Mouse (Mus musculus) lung, embryonic 16.5 days (tissue): ENCODE measurements around the gene Rce1. TPM values are rescaled to one million over a fixed set of nuclear protein-coding genes. Genes with fewer than 3 reads are reported as not detected.
A peak's percentile ranks its signal among the peaks of the same experiment; 100 is the strongest.

Experiments
- ATAC-seq: fragments of 200-750 bp; cut with Nextera tagmentation; 2 replicates; pipeline ENCODE4 v1.8.0; 2017; ENCODE audit warnings: low read depth, mild to moderate bottlenecking, moderate library complexity
- H3K27ac ChIP-seq: fragments of 300-500 bp; sonication (generic); 2 replicates; pipeline ENCODE4 v1.5.1; 2014; ENCODE audit warnings: mild to moderate bottlenecking, control low read depth, low read length
- H3K27me3 ChIP-seq: fragments of 300-500 bp; sonication (generic); 2 replicates; pipeline ENCODE4 v1.6.1; 2014; ENCODE audit warnings: low read depth, low read length, mixed read lengths; ENCODE audit not compliant: control insufficient read depth, insufficient read depth
- H3K36me3 ChIP-seq: fragments of 300-500 bp; sonication (generic); 2 replicates; pipeline ENCODE4 v1.6.1; 2014; ENCODE audit warnings: low read length; ENCODE audit not compliant: control insufficient read depth, insufficient read depth
- H3K4me1 ChIP-seq: fragments of 300-500 bp; sonication (generic); replicated peaks from 2 replicates; pipeline ENCODE4 v1.6.1; 2014; ENCODE audit warnings: low read length, mixed read lengths; ENCODE audit not compliant: control insufficient read depth, insufficient read depth
- H3K4me2 ChIP-seq: fragments of 300-500 bp; sonication (generic); 2 replicates; pipeline ENCODE4 v1.6.1; 2014; ENCODE audit warnings: low read depth, low read length, control low read depth
- H3K4me3 ChIP-seq: fragments of 300-500 bp; sonication (generic); 2 replicates; pipeline ENCODE4 v1.5.1; 2014; ENCODE audit warnings: mild to moderate bottlenecking, low read length, control low read depth
- H3K9ac ChIP-seq: fragments of 300-500 bp; sonication (generic); 2 replicates; pipeline ENCODE4 v1.6.1; 2014; ENCODE audit warnings: low read length, control low read depth
- H3K9me3 ChIP-seq: fragments of 300-500 bp; sonication (generic); 2 replicates; pipeline ENCODE4 v1.6.1; 2016; ENCODE audit warnings: low read length; ENCODE audit not compliant: control insufficient read depth
- WGBS: fragments of 180-500 bp; shearing (Covaris S2); extraction: QIAGEN DNeasy Blood & Tissue Kit; methylation state at CpG from one replicate; pipeline ENCODE4 v1.1.7; 2014; 5-methylcytosine and 5-hydroxymethylcytosine counted together
- polyA plus RNA-seq: library from polyadenylated mRNA; unstranded; fragments of >200 nt; fragmentation: Nextera tagmentation; extraction: Ambion mirVana; gene quantifications from 2 replicates; pipeline ENCODE4 v1.2.1, GENCODE M21; 2015

Rce1 gene
- polyA plus RNA-seq, 1 experiment from 2014 or later, result 68.3 TPM

DNA sequence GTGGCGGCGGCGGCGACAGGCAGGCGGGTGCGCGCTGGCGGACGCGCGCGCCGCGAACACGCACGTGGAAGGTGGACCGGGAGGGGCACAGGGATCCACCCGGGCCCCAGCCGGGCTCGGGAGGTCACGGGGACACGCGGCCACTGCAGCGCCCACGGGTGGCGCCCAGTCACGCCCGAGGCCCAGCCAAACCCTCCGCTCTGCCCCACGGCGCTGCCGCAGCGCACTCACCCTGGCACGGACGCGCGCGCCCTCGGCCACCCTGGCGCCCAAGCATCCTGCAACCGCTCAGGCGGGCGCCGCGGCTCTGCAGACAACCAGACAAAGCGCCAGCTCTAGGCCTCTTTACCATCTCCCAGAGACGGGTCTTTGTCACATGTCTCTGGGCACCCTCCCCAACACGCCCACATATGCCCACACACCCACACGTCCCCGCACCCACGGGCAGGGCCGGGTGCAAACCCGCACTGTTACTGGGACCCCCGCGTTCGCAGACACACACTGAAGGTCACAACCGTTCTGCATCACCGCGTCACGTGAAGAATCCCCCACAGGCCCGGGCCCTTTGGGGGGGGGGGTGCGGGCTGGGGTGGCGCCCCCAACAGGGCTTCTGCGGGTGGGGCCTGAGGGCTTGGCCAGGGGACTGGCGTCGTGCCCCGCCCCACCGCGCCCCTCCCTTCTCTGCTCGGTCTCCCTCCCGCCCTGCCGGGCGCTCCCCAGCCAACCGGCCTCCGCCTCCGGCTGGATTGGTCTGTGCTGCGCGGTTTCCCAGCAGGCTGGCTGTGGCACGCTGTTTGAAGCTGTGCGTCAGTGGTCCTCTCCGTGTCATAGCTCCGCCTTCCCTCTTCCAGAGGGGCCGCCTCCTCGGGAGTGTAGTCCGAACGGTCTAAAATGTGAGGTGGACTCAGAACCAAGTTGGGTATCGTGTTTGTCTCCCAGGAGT is 10.0 kb downstream of the Rce1 start, which contains the start of gene Lrfn4:
Gene Lrfn4 (minus strand): TSS at position 517 of the 943 bp plus-strand sequence.
- peak; percentile 97 for ATAC-seq
- no peaks in the 10 kb centered on the region for H3K27me3 ChIP-seq
- peak within 1 kb of the TSS; percentile 93 for H3K27ac ChIP-seq
- H3K4me1 ChIP-seq, result peaks cover 20% of the 10 kb centered on the region
- H3K9me3 ChIP-seq, result no peaks in the 10 kb centered on the region
- peak within 1 kb of the TSS; percentile 90 for H3K4me3 ChIP-seq
- H3K4me2 ChIP-seq, result peak within 1 kb of the TSS; percentile 86
- peaks cover 22% of the 10 kb centered on the region for H3K36me3 ChIP-seq
- 1% methylated on average over 62 of the region's 87 CpGs for WGBS
- peak within 1 kb of the TSS; percentile 95 for H3K9ac ChIP-seq

DNA sequence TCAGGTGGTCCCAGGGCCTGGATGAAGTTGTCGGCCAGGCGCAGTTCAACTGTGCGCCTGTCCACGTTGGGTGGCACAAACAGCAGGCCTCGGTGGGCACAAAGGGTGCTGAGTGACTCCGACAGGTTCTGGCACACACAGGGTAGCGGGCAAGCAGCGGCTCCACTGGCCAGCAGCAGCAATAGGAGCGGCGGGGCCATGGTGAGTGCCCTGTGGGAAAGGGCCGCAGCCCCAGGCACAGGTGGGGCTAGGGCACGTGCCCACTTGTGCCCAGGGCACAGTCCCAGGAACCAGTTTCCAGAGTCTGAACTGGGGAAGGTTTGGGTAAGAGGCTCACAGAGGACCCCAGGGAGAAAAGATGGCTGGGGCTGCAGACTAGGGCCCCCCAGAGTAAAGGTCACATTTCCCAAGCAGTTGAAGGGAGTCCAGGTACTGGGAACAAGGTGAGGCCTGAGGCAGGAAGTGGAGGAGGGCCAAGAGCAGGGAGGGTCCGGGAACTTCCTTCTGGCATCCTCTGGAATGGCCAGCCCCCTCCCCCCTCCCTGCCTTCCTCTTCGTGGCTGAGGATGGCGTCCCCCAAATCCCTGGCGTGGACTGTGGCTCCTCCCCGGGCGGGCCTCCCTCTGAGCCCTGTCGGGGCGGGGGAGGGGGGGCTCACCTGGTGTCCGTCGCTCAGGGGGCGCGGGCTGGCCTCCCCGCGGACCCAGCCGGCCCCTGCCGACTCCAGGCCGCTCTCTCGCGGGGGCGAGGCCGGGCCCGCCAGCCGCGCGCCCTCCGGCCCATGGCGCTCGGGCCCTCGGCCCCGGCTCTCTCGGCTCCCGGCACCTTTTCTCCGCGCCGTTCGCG is 10.9 kb downstream of the Rce1 start:
- H3K27me3 ChIP-seq, result no peaks in the 10 kb centered on the region

DNA sequence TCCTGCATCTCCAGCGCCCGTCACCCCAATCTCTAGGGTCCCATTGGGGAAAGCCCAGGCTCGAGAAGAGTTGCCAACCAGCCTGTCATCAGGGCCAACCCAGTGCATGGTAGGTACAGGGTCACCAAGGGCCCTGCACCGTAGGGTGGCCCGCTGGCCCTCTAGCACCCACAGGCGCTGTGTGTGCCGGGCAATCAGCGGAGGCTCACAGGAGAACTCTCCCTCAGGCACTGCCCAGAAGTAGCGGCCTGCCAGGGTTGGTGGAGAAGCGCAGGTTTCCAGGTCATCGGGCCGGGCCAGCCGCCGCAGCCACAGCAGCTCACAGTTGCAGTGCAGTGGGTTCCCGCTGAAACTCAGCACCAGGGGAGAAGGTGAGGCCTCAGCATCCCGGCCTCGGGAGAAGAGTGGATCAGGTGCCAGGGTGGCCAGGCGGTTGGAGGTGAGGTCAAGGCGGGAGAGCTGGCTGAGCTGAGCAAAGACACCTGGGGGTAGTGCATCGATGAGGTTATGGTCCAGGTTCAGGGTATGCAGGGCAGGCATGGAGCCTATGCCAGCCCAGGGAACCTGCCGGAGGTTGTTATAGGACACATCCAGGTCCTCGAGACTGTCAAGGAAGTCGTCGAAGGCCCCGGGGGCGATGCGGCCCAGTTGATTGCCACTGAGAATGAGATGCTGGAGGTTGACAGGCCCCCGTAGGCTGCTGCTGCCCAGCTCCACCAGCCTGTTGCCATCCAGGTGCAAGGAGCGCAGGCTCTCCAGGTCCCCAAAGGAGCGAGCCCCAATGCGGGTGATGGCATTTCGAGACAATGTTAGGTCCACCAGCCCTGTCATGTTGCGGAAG is 11.8 kb downstream of the Rce1 start:
- H3K27me3 ChIP-seq, result no peaks in the 10 kb centered on the region
- no peaks in the 10 kb centered on the region for H3K9me3 ChIP-seq
- H3K36me3 ChIP-seq, result peaks cover 22% of the 10 kb centered on the region
- peaks cover 20% of the 10 kb centered on the region for H3K4me1 ChIP-seq
- H3K4me3 ChIP-seq, result peak overlapping the region; percentile 90
- 81% methylated on average over 33 of the region's 33 CpGs for WGBS
- peak overlapping the region; percentile 95 for H3K9ac ChIP-seq
- ATAC-seq, result no peak
- H3K4me2 ChIP-seq, result peak overlapping the region; percentile 86
- peak overlapping the region; percentile 93; the same call in 1 of the 2 replicates for H3K27ac ChIP-seq

More for the DNA sequence above, 10.9 kb downstream of the Rce1 start:
- WGBS, result 19% methylated on average over 37 of the region's 49 CpGs
- Histone ChIP-seq H3K36me3 (peaks cover 22% of the 10 kb centered on the region), H3K4me2 (peak overlapping the region; percentile 86), H3K27ac (peak overlapping the region; percentile 93), H3K4me3 (peak overlapping the region; percentile 90), H3K9me3 (no peaks in the 10 kb centered on the region), H3K9ac (peak overlapping the region; percentile 95), H3K4me1 (peaks cover 20% of the 10 kb centered on the region)
- ATAC-seq, result peak; percentile 16; the same call in 1 of the 2 replicates

DNA sequence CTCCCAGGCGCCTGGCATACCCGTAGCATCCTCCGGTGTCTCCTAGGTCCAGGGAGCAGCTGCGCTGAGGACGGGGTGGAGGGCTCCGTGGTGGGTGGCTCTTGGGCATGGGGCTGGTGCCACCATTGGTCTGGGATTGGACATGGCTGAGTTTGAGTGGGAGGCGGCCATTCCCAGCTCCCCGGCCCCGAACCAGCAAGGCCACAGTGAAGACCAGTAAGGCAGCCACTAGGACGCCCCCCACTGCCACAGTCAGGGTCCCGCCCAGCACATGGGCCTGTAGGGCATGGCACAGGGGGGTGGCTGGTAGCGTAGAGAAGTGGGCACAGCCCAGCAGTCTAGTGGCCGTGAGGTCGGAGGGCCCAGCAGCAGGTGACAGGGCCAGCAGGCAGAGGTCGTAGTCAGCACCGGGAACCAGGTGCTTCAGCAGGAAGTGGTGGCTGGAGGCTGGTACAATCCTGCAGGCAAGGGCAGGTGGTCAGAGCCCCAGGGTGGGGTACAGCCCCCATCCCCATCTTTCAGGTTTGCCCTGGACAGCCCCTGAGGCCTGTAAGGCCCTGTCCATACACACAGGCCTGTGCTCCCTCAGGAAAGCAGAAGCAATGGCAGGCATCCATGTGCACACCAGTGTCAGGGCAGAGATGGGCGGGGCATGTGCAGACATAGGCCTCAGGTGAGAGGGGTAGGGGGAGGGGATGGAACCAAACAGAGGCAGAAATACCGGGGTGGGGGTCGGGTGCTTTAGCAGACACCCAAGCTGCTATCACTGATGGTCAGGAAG is 13.1 kb downstream of the Rce1 start:
- no peak overlapping the region for H3K9ac ChIP-seq
- no peaks in the 10 kb centered on the region for H3K9me3 ChIP-seq
- H3K27me3 ChIP-seq, result no peaks in the 10 kb centered on the region
- peaks cover 20% of the 10 kb centered on the region for H3K4me1 ChIP-seq
- no peak overlapping the region for H3K27ac ChIP-seq
- peaks cover 22% of the 10 kb centered on the region for H3K36me3 ChIP-seq
- H3K4me2 ChIP-seq, result no peak overlapping the region
- no peak for ATAC-seq
- WGBS, result 88% methylated on average over 18 of the region's 19 CpGs
- H3K4me3 ChIP-seq, result no peak overlapping the region

DNA sequence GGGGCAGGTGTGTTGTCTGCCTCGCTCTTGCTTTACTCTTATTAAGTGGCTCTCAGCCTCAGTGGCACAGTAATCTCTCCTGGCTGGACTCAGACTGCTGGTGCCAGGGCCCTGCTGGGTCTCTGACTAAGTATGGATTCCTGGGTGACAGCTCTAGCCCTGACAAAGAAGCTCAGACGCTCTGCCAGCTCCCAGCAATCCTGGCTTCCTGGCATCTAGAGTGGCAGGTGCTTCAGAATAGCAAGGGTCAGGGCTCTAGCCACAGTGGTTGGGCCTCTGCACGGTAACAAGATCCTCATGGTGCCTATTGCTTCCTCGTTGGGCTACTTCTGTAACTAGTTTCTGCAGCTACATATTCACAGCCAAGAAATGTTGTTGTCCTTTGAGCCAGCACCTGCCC is 15.3 kb downstream of the Rce1 start:
- H3K9me3 ChIP-seq, result no peaks in the 10 kb centered on the region
- peaks cover 22% of the 10 kb centered on the region for H3K36me3 ChIP-seq
- WGBS, result 47% methylated on average over 4 of the region's 4 CpGs
- H3K4me2 ChIP-seq, result no peak overlapping the region
- no peaks in the 10 kb centered on the region for H3K27me3 ChIP-seq
- no peak overlapping the region for H3K4me3 ChIP-seq
- H3K9ac ChIP-seq, result no peak overlapping the region
- H3K4me1 ChIP-seq, result peaks cover 12% of the 10 kb centered on the region
- no peak for ATAC-seq
- H3K27ac ChIP-seq, result no peak overlapping the region

DNA sequence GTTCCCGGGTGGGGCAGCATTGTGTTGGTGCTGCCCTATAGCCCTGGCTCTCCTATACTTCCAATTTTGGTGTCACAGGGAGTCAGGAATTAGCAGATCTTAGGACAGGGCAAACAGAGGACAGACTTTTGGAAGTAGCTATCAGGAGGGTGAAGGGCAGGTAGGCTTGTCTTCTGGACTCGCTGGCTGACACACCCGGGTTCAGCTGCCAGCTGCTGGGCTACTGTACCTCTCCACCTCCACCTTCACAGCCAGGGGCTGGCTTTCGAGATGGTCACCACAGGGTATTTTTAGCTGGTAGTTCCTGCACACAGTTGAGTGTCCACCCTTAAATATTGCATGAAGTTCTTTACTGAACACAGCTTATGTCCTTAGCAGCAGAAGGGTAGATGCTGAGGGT is 16.9 kb downstream of the Rce1 start:
- Histone ChIP-seq H3K9me3 (no peaks in the 10 kb centered on the region), H3K4me1 (peaks cover 11% of the 10 kb centered on the region; the same call in 1 of the 2 replicates), H3K27ac (no peak overlapping the region), H3K36me3 (peaks cover 19% of the 10 kb centered on the region), H3K4me3 (no peak overlapping the region), H3K27me3 (no peaks in the 10 kb centered on the region), H3K4me2 (no peak overlapping the region), H3K9ac (no peak overlapping the region)
- 85% methylated on average over 4 of the region's 4 CpGs for WGBS
- ATAC-seq, result no peak

DNA sequence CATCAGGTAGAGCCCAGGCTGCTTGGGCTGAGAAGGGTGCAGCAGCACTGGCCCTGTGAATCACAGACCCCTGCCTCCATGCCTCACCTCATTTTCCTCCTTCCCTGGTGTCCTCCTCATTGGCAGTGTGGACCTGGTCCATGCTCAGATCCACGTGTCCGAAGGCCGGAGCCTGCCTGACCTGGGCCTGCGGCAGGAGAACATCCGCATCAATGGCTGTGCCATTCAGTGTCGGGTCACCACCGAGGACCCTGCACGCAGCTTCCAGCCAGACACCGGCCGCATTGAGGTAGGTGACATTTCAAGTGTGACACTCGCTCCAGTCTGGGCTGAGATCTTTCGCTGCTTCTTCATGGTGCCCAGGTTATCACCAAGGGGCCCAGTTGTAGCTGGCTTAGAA is 18.0 kb downstream of the Rce1 start:
- no peaks in the 10 kb centered on the region for H3K9me3 ChIP-seq
- H3K4me2 ChIP-seq, result no peak overlapping the region
- 90% methylated on average over 12 of the region's 12 CpGs for WGBS
- no peak for ATAC-seq
- no peak overlapping the region for H3K4me3 ChIP-seq
- H3K36me3 ChIP-seq, result peaks cover 15% of the 10 kb centered on the region
- no peak overlapping the region for H3K9ac ChIP-seq
- H3K27me3 ChIP-seq, result no peaks in the 10 kb centered on the region
- peaks cover 9% of the 10 kb centered on the region; the same call in 1 of the 2 replicates for H3K4me1 ChIP-seq
- H3K27ac ChIP-seq, result no peak overlapping the region

DNA sequence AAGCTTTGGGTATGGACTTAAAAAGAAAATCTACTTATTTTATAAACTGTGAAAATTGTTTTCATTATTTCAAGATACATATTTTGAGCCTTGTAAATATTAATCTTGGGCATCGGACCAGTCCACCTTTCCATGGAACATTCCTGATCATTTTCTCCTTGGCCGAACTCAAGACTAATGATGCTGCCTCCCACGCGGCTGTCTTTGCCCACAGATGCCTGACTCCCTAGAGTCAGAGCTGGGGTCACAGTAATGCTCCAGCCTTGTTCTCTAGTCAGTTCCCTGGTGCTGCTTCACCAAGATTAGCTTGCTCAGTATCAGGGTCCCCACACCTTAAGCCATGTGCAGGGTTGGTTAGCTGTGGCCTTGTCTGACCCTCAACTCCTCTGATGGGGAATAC is 19.8 kb downstream of the Rce1 start:
- 84% methylated on average over 4 of the region's 4 CpGs for WGBS

More for the DNA sequence above, 19.8 kb downstream of the Rce1 start:
- no peak overlapping the region for H3K9ac ChIP-seq
- no peak for ATAC-seq
- no peaks in the 10 kb centered on the region for H3K36me3 ChIP-seq
- H3K4me2 ChIP-seq, result no peak overlapping the region
- no peaks in the 10 kb centered on the region for H3K27me3 ChIP-seq
- H3K4me1 ChIP-seq, result peaks cover 9% of the 10 kb centered on the region; the same call in 1 of the 2 replicates
- no peak overlapping the region for H3K4me3 ChIP-seq
- no peaks in the 10 kb centered on the region for H3K9me3 ChIP-seq
- no peak overlapping the region for H3K27ac ChIP-seq
